Mouse (Mus musculus): ENCODE data around the gene Bhlhe41. TPM values are rescaled to one million over a fixed set of nuclear protein-coding genes. Genes with fewer than 3 reads are reported as not detected.

The Bhlhe41 gene
- polyA plus RNA-seq, 1 experiment from 2014 or later, result 0.13 TPM

DNA sequence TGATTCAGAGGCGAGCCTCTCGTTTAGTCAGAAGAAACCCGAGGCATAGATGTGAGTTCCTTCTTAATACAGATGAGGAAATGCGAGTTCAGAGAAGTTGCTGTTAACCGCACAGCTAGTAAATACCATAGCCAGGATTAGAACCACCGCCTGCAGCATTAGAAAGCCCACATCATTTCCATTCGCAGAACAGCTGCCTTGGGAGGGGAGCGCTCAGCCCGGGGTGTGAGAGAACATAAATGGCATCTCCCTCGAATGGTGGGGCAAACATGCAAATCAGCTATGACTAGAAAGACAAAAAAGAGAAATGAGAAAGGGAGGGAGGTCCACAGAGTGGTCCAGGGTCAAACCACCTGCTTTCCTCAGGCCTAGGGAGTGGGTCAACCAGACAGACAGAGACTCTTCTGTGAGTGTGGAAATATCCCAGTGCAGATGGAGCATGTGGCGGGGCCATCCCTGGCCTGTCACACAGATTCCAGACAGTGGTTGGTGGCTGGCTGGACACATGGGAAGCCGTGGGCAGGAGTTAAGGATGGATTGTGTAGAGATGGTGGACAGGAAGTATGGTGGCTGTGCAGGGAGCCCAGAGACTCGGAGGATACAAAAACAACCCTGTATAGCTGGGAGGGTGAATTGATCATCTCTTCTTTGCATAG, 28.1 kb upstream of the Bhlhe41 start:
- no peaks in the 10 kb centered on the region for H3K27me3 ChIP-seq (ENCODE audit: control insufficient read depth, insufficient read depth, low read depth, low read length)
- WGBS (ENCODE audit: insufficient replicate concordance), result 44% methylated on average over 13 of the region's 13 CpGs
- ATAC-seq (ENCODE audit: low read depth), result no peak
- H3K9ac ChIP-seq (ENCODE audit: low read depth, low read length), result no peak overlapping the region
- no peak overlapping the region for H3K4me2 ChIP-seq (ENCODE audit: low read depth, low read length)
- H3K9me3 ChIP-seq (replicated peaks; ENCODE audit: control insufficient read depth, low read length), result no peaks in the 10 kb centered on the region
- H3K4me3 ChIP-seq (ENCODE audit: low read depth, low read length), result no peak overlapping the region
- H3K27ac ChIP-seq (ENCODE audit: low read length), result no peak overlapping the region
- no peaks in the 10 kb centered on the region for H3K36me3 ChIP-seq (ENCODE audit: control insufficient read depth, insufficient read depth)
- H3K4me1 ChIP-seq (ENCODE audit: control insufficient read depth, low read depth, low read length), result no peaks in the 10 kb centered on the region

DNA sequence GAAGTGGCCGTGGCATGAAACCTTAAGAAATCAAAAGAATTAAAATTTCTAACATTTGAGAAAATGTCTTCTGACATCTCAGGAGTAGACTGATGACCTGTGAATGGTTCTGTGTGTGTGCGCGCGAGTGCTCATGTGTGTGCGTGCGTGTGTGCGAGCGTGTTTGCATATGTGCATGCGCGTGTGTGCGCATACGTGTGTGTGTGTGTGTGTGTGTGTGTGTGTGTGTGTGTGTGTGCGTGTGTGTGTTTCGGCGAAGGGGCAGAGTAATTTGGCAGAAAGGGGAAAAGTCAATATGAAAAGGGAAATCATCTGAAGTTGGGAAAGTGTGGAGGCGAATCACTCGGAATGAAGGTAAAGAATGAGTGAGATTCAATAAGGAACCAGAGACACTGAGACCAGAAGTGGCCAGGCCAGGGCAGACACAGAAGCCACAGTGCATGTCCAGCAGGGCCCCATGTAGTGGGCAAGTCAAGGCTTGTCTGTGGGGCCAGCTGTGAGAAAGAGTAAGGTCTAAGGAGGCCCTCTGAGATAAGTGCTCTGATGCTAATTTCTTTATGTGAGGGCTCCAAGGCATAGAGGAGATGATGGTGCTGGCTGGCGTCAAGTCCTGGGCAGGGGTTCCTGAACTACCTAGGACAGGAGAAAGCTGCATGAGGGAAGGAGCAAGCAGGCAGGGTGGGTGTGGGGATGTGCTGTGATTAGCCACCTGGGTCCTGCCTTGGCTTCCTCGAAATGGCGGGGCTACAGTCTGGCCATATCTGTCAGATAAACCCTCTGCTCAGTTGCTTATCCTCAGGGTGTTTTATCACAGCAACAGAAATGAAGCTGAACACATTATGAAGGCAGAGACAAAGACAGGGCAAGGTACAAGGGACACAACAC, 27.3 kb upstream of the Bhlhe41 start:
- Histone ChIP-seq H3K27me3 (ENCODE audit: control insufficient read depth, insufficient read depth, low read depth, low read length) (no peaks in the 10 kb centered on the region), H3K4me2 (ENCODE audit: low read depth, low read length) (no peak overlapping the region), H3K36me3 (ENCODE audit: control insufficient read depth, insufficient read depth) (no peaks in the 10 kb centered on the region), H3K4me1 (ENCODE audit: control insufficient read depth, low read depth, low read length) (no peaks in the 10 kb centered on the region), H3K9me3 (replicated peaks; ENCODE audit: control insufficient read depth, low read length) (no peaks in the 10 kb centered on the region), H3K9ac (ENCODE audit: low read depth, low read length) (no peak overlapping the region), H3K27ac (ENCODE audit: low read length) (no peak overlapping the region), H3K4me3 (ENCODE audit: low read depth, low read length) (no peak overlapping the region)
- WGBS (ENCODE audit: insufficient replicate concordance), result 77% methylated on average over 20 of the region's 20 CpGs
- ATAC-seq (ENCODE audit: low read depth), result no peak

DNA sequence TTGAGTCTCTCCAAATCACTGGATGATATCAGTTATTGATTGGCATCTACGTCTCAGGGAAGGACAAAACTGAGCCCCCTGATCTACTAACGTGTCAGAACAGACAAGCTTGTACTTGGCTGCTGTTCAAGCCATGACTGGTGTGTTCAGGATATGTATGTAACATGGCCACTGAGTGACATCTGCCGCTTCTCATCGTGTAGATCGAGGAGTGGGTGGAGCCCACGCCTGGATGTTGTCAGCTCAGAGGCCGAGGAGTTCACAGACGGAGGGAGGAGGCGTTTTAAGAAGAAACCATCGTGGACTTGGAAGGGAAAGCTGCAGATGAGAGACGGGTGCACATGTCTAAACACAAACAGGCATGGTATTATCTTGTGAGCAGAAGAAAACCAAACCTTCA, 26.6 kb upstream of the Bhlhe41 start:
- no peak overlapping the region for H3K4me3 ChIP-seq (ENCODE audit: low read depth, low read length)
- H3K4me2 ChIP-seq (ENCODE audit: low read depth, low read length), result no peak overlapping the region

DNA sequence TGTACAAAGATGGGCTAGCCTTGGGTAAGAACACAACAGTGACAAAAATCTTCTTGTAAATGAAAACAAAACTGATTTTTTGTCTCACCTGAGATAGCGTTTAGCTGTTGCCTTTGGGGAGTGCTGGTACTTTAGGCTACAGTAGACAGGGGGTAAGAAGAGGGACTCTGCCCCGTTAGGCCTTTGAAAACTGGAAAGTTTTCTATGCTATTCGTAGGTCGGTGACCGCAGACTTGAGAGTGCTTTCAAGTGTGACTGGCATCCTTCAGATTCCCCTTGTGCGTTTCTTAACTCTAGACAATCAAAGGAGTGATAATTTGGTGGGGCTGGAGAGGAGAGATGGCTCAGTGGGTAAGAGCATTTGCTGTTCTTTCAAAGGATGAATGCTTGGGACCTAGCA, 22.4 kb upstream of the Bhlhe41 start:
- Histone ChIP-seq H3K4me2 (ENCODE audit: low read depth, low read length) (no peak overlapping the region), H3K36me3 (ENCODE audit: control insufficient read depth, insufficient read depth) (no peaks in the 10 kb centered on the region), H3K4me1 (ENCODE audit: control insufficient read depth, low read depth, low read length) (no peaks in the 10 kb centered on the region), H3K27ac (ENCODE audit: low read length) (no peak overlapping the region), H3K9me3 (replicated peaks; ENCODE audit: control insufficient read depth, low read length) (no peaks in the 10 kb centered on the region), H3K9ac (ENCODE audit: low read depth, low read length) (no peak overlapping the region), H3K4me3 (ENCODE audit: low read depth, low read length) (no peak overlapping the region), H3K27me3 (ENCODE audit: control insufficient read depth, insufficient read depth, low read depth, low read length) (no peaks in the 10 kb centered on the region)
- ATAC-seq (ENCODE audit: low read depth), result no peak
- WGBS (ENCODE audit: insufficient replicate concordance), result 70% methylated on average over 6 of the region's 6 CpGs

More for the DNA sequence above, 26.6 kb upstream of the Bhlhe41 start:
- H3K4me1 ChIP-seq (ENCODE audit: control insufficient read depth, low read depth, low read length), result no peaks in the 10 kb centered on the region
- H3K36me3 ChIP-seq (ENCODE audit: control insufficient read depth, insufficient read depth), result no peaks in the 10 kb centered on the region
- H3K9ac ChIP-seq (ENCODE audit: low read depth, low read length), result no peak overlapping the region
- no peaks in the 10 kb centered on the region for H3K27me3 ChIP-seq (ENCODE audit: control insufficient read depth, insufficient read depth, low read depth, low read length)
- no peaks in the 10 kb centered on the region for H3K9me3 ChIP-seq (replicated peaks; ENCODE audit: control insufficient read depth, low read length)
- ATAC-seq (ENCODE audit: low read depth), result no peak
- no peak overlapping the region for H3K27ac ChIP-seq (ENCODE audit: low read length)
- WGBS (ENCODE audit: insufficient replicate concordance), result 63% methylated on average over 11 of the region's 11 CpGs

DNA sequence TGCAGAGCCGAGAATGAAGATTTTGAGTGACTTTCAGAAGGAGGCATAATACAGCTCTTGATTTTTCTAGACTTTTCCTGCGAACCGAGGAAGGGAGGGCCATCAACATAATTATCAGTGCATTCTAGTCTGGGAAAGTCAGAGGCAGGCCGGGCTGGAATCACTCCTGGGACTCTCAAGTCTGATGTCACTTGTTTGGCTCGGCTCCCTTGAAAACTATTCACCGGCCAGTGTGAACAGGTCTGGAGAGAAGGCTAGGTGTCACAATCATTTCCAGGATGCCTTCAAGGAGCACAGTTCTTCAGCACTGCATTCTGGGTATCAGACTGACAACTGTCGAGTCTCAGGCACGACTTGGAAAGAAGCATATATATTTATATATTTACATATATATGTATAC, 20.9 kb upstream of the Bhlhe41 start:
- no peak overlapping the region for H3K9ac ChIP-seq (ENCODE audit: low read depth, low read length)
- H3K9me3 ChIP-seq (replicated peaks; ENCODE audit: control insufficient read depth, low read length), result no peaks in the 10 kb centered on the region
- H3K27ac ChIP-seq (ENCODE audit: low read length), result no peak overlapping the region
- no peaks in the 10 kb centered on the region for H3K4me1 ChIP-seq (ENCODE audit: control insufficient read depth, low read depth, low read length)
- no peaks in the 10 kb centered on the region for H3K27me3 ChIP-seq (ENCODE audit: control insufficient read depth, insufficient read depth, low read depth, low read length)
- 63% methylated on average over 8 of the region's 8 CpGs for WGBS (ENCODE audit: insufficient replicate concordance)
- no peak for ATAC-seq (ENCODE audit: low read depth)
- no peak overlapping the region for H3K4me2 ChIP-seq (ENCODE audit: low read depth, low read length)
- H3K36me3 ChIP-seq (ENCODE audit: control insufficient read depth, insufficient read depth), result no peaks in the 10 kb centered on the region
- H3K4me3 ChIP-seq (ENCODE audit: low read depth, low read length), result no peak overlapping the region

DNA sequence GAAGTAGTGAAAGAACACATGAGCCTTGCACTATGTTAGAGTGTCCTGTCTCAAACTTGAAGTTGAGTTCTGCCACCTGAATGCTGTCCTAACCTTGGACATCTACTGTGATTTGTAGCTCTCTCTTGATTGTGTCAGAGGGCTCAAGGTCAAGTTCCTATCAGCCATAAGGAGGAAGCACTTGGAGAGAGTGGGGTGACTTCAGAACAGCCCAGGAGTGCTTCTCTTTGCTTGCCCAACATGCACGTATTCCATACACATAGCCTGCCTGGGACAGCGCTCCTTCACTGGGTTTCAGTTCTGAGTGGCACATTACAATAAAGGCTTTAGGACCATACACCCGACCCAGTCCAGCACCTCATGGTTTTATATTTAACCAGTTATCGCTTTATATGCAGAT, 19.7 kb upstream of the Bhlhe41 start:
- ATAC-seq (ENCODE audit: low read depth), result no peak
- H3K9ac ChIP-seq (ENCODE audit: low read depth, low read length), result no peak overlapping the region
- H3K4me1 ChIP-seq (ENCODE audit: control insufficient read depth, low read depth, low read length), result no peaks in the 10 kb centered on the region
- H3K27ac ChIP-seq (ENCODE audit: low read length), result no peak overlapping the region
- no peak overlapping the region for H3K4me3 ChIP-seq (ENCODE audit: low read depth, low read length)
- no peaks in the 10 kb centered on the region for H3K9me3 ChIP-seq (replicated peaks; ENCODE audit: control insufficient read depth, low read length)
- 55% methylated on average over 4 of the region's 4 CpGs for WGBS (ENCODE audit: insufficient replicate concordance)
- no peak overlapping the region for H3K4me2 ChIP-seq (ENCODE audit: low read depth, low read length)
- no peaks in the 10 kb centered on the region for H3K27me3 ChIP-seq (ENCODE audit: control insufficient read depth, insufficient read depth, low read depth, low read length)
- H3K36me3 ChIP-seq (ENCODE audit: control insufficient read depth, insufficient read depth), result no peaks in the 10 kb centered on the region

DNA sequence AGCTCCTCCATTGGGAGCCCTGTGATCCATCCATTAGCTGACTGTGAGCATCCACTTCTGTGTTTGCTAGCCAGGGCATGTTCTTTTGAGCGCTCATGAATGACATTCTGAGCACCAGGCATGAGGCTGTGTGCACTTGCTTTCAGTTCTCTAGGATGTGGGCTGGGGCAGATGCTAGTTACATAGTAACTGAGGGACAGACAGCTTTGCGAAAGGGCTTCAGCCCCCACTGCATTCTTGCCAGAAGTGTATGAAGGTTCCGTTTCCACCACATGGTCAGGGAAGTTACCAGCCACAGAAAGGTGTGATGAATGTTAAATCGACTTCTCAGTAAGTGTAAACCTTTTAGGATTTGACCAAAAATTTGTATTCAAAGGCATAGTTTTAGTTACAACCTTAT, 18.3 kb upstream of the Bhlhe41 start:
- no peak overlapping the region for H3K27ac ChIP-seq (ENCODE audit: low read length)
- no peaks in the 10 kb centered on the region for H3K36me3 ChIP-seq (ENCODE audit: control insufficient read depth, insufficient read depth)
- no peak overlapping the region for H3K4me3 ChIP-seq (ENCODE audit: low read depth, low read length)
- H3K9ac ChIP-seq (ENCODE audit: low read depth, low read length), result no peak overlapping the region
- H3K9me3 ChIP-seq (replicated peaks; ENCODE audit: control insufficient read depth, low read length), result no peaks in the 10 kb centered on the region
- no peaks in the 10 kb centered on the region for H3K27me3 ChIP-seq (ENCODE audit: control insufficient read depth, insufficient read depth, low read depth, low read length)
- ATAC-seq (ENCODE audit: low read depth), result no peak
- no peak overlapping the region for H3K4me2 ChIP-seq (ENCODE audit: low read depth, low read length)
- H3K4me1 ChIP-seq (ENCODE audit: control insufficient read depth, low read depth, low read length), result no peaks in the 10 kb centered on the region
- WGBS (ENCODE audit: insufficient replicate concordance), result 55% methylated on average over 4 of the region's 4 CpGs

DNA sequence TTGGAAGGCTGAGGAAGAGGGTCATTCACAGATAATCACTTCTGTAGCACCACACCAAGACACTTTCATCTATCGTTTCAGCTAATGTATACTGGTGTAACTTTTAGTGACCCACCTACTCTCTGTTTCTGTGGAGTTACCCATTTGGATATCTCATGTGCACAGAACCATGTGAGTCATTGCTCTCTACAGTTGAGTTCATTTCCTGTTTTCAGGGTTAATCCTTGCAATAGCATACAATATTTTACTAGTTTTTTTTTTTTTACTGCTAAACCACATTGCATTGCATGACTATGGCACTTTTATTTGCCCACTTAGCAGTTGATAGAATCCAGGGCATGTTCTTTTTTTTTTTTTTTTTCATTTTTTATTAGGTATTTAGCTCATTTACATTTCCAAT, 17.7 kb upstream of the Bhlhe41 start:
- Histone ChIP-seq H3K27ac (ENCODE audit: low read length) (no peak overlapping the region), H3K27me3 (ENCODE audit: control insufficient read depth, insufficient read depth, low read depth, low read length) (no peaks in the 10 kb centered on the region), H3K4me3 (ENCODE audit: low read depth, low read length) (no peak overlapping the region), H3K4me1 (ENCODE audit: control insufficient read depth, low read depth, low read length) (no peaks in the 10 kb centered on the region), H3K9ac (ENCODE audit: low read depth, low read length) (no peak overlapping the region), H3K4me2 (ENCODE audit: low read depth, low read length) (no peak overlapping the region), H3K9me3 (replicated peaks; ENCODE audit: control insufficient read depth, low read length) (no peaks in the 10 kb centered on the region), H3K36me3 (ENCODE audit: control insufficient read depth, insufficient read depth) (no peaks in the 10 kb centered on the region)
- WGBS (ENCODE audit: insufficient replicate concordance), result 16% methylated on average over 1 of the region's 1 CpGs
- ATAC-seq (ENCODE audit: low read depth), result no peak

DNA sequence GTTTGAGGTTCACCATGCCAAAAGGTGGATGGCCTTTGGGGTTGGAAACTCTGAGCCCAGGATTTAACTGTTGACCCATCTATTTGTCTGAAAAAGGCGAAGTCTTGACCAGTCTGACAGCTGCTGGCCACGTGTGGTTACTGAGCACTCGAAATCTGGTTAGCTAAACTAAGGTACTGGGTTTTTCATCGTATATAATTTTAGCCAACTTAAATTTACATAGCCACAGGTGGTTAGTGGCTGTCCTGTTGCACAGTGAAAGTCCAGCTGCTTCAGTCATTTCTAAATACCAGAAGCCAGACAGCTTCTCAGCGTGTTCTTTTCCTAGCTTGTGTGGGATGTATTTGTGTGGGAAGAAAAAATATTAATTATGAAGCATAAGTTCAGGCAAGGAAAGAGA, 15.3 kb upstream of the Bhlhe41 start:
- no peaks in the 10 kb centered on the region for H3K27me3 ChIP-seq (ENCODE audit: control insufficient read depth, insufficient read depth, low read depth, low read length)
- no peak overlapping the region for H3K9ac ChIP-seq (ENCODE audit: low read depth, low read length)
- H3K36me3 ChIP-seq (ENCODE audit: control insufficient read depth, insufficient read depth), result no peaks in the 10 kb centered on the region
- H3K4me1 ChIP-seq (ENCODE audit: control insufficient read depth, low read depth, low read length), result no peaks in the 10 kb centered on the region
- H3K4me3 ChIP-seq (ENCODE audit: low read depth, low read length), result no peak overlapping the region
- 61% methylated on average over 5 of the region's 5 CpGs for WGBS (ENCODE audit: insufficient replicate concordance)
- H3K4me2 ChIP-seq (ENCODE audit: low read depth, low read length), result no peak overlapping the region
- no peak for ATAC-seq (ENCODE audit: low read depth)
- H3K27ac ChIP-seq (ENCODE audit: low read length), result no peak overlapping the region
- H3K9me3 ChIP-seq (replicated peaks; ENCODE audit: control insufficient read depth, low read length), result no peaks in the 10 kb centered on the region

All from liver, embryonic 16.5 days (tissue).